Mouse (Mus musculus) v-Abl transformed pro-B cells (cell line): ENCODE data around the gene Cetn4.

Experiments
- in situ Hi-C, 2 experiments: fragments of 400-800 bp; cut with MboI; formaldehyde crosslinking; loops; one replicate each; pipeline ENCODE4 v1.15.1; 2025; ENCODE audit not compliant: unreplicated experiment in 2 of 2

The Cetn4 gene

GRCm38 (mm10) chr3:37311897-37312369, 575 bp downstream of the Cetn4 start:
- in situ Hi-C loops = loop anchor here (10.0 to 25.0 kb wide), 6 partner anchors 103 to 1175 kb away; partner anchors contain the start of genes Ankrd50 (in 1 of the 2) and Spata5 (in 1 of the 2)

DNA sequence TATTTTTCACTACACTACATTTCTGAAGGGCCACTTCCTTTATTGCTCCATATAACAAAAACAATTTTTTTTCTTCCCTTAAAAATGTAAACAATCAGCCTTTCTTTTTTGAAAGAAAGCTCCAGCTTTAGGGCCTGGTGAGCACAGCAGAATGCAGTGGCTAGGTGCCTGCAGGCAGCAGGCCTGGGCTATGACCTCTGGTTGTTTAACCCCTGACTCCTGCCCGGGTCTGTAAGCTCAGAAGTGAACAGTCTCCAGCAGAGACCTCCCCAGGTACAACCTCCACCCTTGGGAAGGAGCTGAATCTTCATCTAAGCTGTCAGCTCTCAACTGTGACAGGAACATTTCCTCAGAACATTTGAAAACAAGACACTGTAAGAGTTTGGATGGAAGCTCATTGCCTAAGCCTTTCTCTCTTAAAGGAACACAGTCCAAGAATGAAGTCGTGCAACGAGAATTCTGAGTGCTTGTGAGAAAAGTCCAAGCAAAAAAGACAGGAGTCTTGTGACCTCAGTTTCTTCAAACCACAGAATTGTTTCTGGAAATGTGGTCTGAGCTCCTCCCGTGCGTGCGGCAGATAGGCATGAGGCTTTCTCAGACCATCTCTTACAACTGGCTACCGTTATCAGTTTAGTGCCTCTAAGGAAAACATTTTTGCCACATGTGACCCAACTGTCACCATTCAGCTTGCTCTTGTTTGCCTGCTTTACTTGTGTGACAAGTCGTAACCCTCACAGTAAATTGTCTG, 8.9 kb downstream of the Cetn4 start:
- in situ Hi-C loops = loop anchor here in 1 of 2 experiments (25.0 kb wide), 4 partner anchors 466 to 1184 kb away; partner anchors contain the start of gene Ankrd50

DNA sequence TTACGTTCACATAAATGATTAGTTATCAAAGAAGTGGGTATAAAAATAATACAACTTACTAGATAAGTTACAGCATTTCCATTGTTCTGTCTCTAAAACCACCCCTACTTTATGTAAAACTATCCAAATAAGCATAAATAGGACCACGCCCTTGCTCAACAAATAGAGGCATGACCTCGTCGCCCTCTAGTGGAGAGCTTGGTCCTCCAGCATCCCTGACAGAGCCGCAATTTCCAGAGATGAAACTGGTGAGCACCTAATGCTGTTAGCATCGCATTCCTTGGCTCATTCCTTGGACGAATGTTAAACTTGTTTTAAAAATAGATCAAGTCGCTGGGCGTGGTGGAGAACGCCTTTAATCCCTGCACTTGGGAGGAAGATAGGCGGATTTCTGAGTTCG, 9.8 kb downstream of the Cetn4 start:
- in situ Hi-C loops = loop anchor here in 1 of 2 experiments (25.0 kb wide), 4 partner anchors 465 to 1185 kb away; partner anchors contain the start of gene Ankrd50

GRCm38 (mm10) chr3:37299470-37299869, 13.0 kb downstream of the Cetn4 start:
- in situ Hi-C loops = no loop called here

- in situ Hi-C loops = no loop called here
These were observed 19.9 kb downstream of the Cetn4 start for GRCm38 (mm10) chr3:37292654-37293053.

DNA sequence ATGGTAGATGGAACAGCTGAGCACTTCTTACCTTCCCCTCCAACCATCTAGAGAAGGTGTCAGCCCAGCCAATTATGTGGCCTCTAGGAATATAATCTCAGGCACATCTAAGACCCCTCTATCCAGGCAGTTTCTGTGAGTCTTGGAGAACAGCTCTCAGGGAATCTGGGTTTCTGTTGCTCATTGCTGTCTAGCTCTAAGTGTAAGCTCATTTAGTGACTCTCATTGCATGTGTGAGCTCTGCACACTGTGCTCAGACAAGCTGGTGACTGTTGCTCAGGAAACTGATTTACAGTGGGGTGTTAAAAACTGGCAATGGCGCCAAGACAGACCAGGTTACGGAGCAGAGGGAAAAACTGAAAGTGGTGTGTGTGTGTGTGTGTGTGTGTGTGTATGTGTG, 20.6 kb downstream of the Cetn4 start:
- in situ Hi-C loops = no loop called here

- in situ Hi-C loops = no loop called here
These were observed 21.5 kb downstream of the Cetn4 start for GRCm38 (mm10) chr3:37290881-37291541.

DNA sequence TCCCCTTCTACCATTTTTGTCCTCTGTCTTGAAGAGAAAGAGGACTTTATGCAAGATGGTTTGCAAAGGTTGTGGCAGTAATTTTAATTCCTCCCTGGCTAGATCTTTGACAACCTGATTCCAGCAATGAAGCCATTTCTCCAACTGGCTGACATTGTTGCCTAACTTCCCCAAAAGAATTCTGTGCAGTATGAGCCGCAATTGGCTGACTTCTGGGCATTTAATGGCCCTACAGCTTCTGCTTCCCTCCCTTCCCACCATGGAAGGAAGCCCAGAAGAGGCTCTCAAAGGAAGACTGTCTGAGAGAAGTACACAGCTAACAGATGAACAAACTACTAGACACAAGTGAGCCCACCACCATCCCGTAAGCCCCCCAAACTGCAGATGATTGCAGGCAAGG, 23.3 kb downstream of the Cetn4 start:
- in situ Hi-C loops = no loop called here

GRCm38 (mm10) chr3:37283234-37283633, 29.3 kb downstream of the Cetn4 start:
- in situ Hi-C loops = no loop called here

DNA sequence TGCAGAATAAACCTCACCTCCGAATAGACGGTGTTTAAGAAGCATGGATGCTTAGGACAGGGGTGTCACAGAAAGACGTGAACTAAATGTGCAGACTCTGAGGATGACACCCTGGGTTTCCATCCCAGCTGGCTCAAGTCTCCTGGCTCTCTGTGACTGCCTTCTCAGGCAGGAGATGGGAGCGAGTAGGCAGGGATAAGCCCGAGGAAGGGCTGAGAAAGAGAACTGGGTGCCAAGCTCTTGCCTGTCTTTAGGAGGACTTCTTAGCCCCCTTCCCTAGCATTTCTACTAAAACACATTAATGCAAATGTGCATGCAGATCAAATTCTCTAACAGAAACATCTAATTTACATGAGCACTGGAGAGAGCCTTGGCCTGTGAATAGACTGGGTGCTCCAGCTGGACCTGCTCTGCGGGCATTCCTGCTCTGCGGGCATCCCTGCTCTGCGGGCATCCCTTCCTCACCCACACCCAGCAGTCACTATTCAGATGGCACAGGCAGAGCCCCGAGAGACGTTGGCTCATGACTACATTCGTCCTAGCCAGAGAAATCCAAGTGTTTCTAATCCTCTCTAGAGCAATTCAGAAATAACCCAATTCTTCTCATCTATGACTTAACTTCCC, 30.1 kb downstream of the Cetn4 start:
- in situ Hi-C loops = no loop called here

DNA sequence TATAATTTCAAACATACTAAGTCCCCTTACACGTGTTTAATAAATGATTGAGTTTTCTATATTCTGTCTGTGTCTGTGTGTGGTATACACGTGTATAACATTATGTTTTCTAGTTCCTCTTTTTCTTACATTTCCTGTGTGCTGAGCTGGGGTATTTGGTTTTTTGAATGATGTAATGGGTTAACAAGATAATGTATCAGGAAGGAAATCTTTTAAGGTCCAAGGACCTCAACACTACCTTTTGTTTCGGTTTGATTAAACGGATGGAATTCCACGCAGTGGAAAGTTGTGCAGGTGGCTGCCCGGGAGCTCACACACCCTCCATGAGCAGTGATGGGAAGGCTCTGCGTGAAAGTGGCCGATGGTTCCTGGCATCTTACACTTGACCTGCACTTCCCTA, 31.6 kb downstream of the Cetn4 start:
- in situ Hi-C loops = no loop called here

- in situ Hi-C loops = no loop called here
These were observed 32.3 kb downstream of the Cetn4 start for GRCm38 (mm10) chr3:37280221-37280620.

GRCm38 (mm10) chr3:37274661-37275060, 37.8 kb downstream of the Cetn4 start:
- in situ Hi-C loops = loop anchor here in 1 of 2 experiments (5.0 kb wide), 1 partner anchor 637 kb away; no protein-coding TSS in a partner anchor

GRCm38 (mm10) chr3:37273092-37273491, 39.4 kb downstream of the Cetn4 start:
- in situ Hi-C loops = loop anchor here in 1 of 2 experiments (5.0 kb wide), 1 partner anchor 636 kb away; no protein-coding TSS in a partner anchor

GRCm38 (mm10) chr3:37271209-37271608, 41.3 kb downstream of the Cetn4 start:
- in situ Hi-C loops = loop anchor here in 1 of 2 experiments (5.0 kb wide), 1 partner anchor 634 kb away; no protein-coding TSS in a partner anchor

DNA sequence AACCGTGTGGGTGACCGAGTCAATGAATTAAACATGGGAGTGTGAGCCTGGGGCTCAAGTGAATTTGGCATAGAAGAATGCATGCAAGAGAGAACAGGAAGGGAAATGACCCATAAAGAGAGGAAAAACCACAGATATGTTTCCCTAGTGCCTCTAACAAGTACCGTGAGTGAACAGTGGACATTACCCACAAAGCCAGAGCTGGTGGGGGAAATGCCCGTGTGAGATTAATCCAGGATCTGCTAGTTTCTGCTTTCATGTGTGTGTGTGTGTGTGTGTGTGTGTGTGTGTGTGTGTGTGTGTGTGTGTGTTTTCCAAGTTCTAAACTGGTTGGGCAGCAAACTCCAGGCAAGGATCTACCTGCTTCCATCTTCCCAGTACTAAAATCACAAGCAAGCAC, 42.6 kb downstream of the Cetn4 start:
- in situ Hi-C loops = loop anchor here in 1 of 2 experiments (5.0 kb wide), 1 partner anchor 633 kb away; no protein-coding TSS in a partner anchor

DNA sequence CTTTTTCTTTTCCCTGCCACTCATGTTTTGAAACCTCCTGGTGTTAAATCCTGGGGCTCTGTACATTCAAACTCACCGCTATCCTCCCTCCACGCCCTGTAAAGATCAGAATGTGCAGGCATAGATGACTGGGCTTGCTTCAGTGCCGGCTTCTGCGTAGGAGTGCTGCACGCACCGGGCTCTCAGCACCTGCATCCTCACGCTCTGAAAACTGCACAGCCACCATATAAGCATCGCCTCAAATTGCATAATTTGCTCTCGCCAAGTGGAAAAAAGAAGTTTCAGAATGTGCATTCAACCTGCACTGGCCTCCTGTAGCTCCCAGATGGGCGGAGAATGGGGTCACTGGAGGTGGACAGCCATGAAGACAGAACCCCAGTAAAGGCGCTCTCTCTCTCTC, 44.2 kb downstream of the Cetn4 start:
- in situ Hi-C loops = no loop called here

DNA sequence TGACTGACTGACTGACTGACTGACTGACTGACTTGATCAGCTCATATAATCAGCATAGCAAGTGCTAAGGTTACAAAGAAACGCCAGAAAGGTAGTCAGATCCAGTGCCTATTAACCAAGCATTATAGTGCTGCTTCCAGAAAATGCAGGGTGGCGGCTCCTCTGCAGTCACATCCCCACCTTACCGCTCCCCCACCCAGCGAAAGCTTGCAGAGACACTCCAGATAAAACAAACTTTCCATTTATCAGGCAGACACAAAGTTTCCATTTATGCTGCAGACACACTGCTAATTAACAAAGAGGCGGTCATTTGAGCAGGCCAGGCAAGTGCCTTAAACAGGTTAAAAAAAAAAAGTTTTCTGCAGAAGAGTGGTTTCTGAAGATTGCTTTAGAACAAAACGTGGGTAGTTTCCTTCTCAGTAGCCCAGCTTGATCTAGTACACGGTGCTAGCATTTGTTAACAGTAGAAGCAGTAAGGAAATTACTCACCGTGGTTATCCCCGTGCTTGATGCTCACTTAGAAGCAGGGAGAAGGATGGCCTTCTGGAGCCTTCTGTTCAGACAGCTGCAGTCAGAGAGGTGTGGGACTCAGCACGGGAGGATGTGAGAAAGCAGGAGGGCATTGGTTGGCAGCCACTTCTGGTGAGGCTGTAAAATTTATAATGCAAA, 53.0 kb downstream of the Cetn4 start:
- in situ Hi-C loops = no loop called here

- in situ Hi-C loops = no loop called here
These were observed 54.7 kb downstream of the Cetn4 start for GRCm38 (mm10) chr3:37257776-37258175.
